Mouse (Mus musculus) erythroid progenitor cell, adult 5-6 weeks (primary cell): ENCODE data around the gene Xlr4a. TPM values are rescaled to one million over a fixed set of nuclear protein-coding genes. Genes with fewer than 3 reads are reported as not detected.
"Not testable (repeated sequence)": the region's sequence is repeated elsewhere in the genome, so short reads cannot be mapped to it uniquely, and the experiment has no call there.

Experiments
- ATAC-seq: replicated peaks from 2 replicates; pipeline ENCODE4 v1.8.0; 2016; ENCODE audit warnings: moderate number of reproducible peaks, mild to moderate bottlenecking, moderate TSS enrichment, inconsistent platforms; ENCODE audit not compliant: poor library complexity, low FRiP score, severe bottlenecking
- total RNA-seq, 2 experiments: library from RNA; stranded (forward) in 1 of 2; stranded (reverse) in 1 of 2; fragments of 150-400 nt in 1 of 2; fragments of 186-747, 209-891 nt in 1 of 2; gene quantifications; 2 replicates each; pipeline versions ENCODE4 v1.2.3 to v1.2.4; 2015 to 2017; ENCODE audit warnings: low replicate concordance in 2 of 2

Gene Xlr4a
- total RNA-seq (2015; ENCODE audit: low replicate concordance) (2.9 and 12.2 TPM in 2 replicates), total RNA-seq (2017; ENCODE audit: low replicate concordance) (2.3 TPM in 1 of 2 replicates, not detected in the other)

GRCm38 (mm10) chrX:73082267-73083055 is at the start of gene Xlr4a:
TSS of gene Xlr4a (minus strand) at chrX:73082478.
- not testable (repeated sequence) for ATAC-seq

DNA sequence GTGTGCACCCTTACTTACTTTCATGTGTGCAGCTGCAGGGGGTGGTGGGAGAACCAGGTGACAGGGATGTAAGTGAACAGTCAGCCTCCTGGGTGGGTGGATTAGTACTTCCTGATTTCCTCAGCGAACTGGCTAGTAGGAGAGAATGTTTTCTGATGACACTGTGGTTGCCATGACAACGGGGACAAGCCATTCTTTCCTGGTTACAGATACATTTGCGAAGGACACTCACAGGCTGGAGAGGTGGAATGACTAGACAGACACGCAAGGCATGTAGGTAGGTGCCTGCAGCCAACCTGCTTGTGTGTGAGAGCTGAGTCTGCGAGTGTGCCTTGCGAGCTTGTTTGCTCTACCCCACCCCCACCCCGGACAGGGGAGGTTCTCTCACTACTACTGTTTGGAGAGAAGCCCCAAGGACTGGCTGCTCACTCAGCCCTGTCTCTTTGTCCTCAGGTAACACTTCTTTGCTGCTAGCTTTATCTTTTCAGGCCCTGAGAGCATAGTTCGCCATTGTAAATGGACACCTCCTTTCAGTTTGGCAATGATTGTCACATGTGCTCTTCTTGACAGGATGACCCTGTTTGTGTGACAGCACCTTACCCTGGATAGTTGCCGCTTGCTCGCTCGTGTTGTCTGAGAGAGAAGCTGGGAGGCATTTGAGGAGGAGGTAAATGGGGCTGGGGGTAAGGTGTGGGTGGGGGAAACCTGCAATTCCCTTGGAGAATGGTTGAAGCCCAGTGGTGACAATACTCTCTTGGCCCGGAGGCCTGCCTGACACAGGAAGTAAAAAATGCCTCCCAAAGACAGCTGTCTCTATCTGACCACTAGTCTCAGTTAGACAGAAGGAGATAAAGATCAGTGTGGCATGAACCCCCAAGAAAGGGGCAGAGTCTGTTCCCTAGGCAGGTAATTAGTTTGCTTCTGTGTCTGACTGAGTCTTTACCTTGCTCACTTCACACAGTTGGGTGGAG is 40.9 kb upstream of the Xlr4a start:
- not testable (repeated sequence) for ATAC-seq

- not testable (repeated sequence) for ATAC-seq
Measured at GRCm38 (mm10) chrX:73116747-73117146, 34.5 kb upstream of the Xlr4a start, which contains the start of gene Gm14685. TSS of gene Gm14685 (plus strand) at chrX:73117047.

DNA sequence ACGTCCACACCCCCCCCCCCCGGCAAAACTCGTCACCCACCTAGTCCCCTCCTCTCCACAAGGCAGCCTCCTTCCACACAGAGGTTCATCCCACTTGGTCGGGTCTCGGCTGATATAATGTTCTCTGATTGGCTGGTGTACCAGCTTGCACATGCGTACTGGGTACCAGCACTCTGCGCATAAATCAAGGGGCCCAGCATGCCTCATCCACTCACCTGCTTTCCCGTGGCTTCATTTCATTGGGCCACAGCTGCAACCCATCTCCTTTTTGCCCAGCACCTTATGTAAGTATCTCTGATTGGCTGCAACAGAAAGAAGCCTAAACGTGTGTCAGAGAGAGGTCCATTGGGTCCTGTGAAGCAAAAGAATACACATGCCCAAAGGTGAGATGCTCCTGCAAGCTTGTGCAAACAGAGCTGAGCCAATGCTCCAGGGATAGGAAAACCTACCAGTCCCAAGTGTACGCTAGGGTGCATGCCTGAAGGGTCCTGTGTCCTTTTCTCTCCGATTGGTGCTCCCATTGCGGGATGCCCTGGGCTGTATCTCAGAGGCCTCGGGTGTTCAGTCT is 14.7 kb upstream of the Xlr4a start, which contains the start of gene Xlr3a:
Xlr3a (minus strand) TSS at position 155 of the 568 bp plus-strand sequence.
- ATAC-seq = not testable (repeated sequence)

GRCm38 (mm10) chrX:73066765-73067312 is 15.4 kb downstream of the Xlr4a start:
- not testable (repeated sequence) for ATAC-seq

GRCm38 (mm10) chrX:73064415-73064793 is 17.9 kb downstream of the Xlr4a start, which contains the start of gene Pnma3:
TSS of gene Pnma3 (plus strand) at chrX:73064787.
- ATAC-seq = no peak

DNA sequence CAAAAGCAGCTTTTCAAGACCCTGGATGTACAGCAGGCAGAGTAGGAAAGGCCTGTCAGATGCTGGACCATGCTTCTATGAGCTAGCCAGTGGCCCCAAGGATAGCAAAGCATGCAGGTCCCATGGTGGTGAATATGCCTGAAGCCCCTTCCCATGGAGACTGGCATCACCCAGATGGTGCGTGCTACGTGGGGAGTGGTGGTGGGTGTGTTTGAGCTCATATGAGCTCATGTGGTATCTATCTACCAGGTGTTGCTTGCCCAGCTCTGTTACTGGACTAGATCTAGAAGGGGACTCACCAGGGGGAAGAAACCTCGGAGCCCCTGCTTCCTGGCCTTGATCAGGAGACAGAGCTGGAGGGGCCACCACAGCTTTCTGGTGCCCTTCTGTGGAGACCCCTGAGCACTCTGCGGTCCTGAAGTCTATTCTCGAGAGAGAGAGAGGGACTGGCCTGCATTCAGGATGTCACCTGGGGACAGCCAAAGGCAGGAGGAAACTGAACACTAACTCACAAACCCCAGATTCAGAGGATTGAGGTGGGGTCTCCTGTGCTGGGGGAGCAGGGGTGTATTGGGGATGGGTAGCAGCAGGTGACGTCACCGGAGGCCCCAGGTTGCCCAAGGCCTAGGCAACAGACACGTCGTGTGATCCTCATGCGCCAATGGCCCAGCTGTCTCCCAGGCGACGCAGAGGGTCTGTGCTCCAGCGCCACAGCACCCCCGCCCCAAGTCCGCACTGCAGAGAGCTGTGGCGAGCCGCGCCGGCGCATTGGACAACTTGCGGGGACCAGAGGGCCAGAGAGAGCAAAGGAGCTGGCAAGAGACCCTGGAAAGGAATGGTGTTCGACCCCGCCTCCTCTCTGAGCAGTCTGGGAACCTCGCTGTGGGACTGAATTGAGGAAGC is 18.5 kb downstream of the Xlr4a start:
- no peak for ATAC-seq

DNA sequence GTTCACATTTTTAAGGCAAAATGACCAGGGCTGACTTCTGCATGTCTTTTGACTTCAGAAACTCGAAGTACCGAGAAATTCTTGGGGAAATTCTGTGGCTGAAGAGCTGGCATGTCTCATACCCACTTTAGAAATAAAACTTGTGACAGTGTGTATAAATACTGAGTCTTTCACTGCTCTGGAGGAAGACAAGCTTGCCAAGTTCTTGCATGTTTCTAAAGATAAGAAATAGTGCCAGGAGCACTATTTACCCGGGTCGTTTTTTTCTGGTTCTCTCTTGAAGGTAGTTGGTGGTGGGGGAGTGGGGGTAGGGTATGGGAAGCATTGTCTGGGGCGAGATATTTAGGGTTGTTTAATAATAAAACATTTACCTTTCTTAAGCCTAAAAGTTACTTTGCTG is 20.0 kb downstream of the Xlr4a start:
- no peak for ATAC-seq

GRCm38 (mm10) chrX:73061528-73061927 is 20.8 kb downstream of the Xlr4a start:
- ATAC-seq = no peak

- peak; percentile 80 for ATAC-seq
Measured at GRCm38 (mm10) chrX:73053860-73054563, 28.3 kb downstream of the Xlr4a start.

GRCm38 (mm10) chrX:73039666-73040065 is 42.6 kb downstream of the Xlr4a start:
- ATAC-seq = no peak

- ATAC-seq = no peak
Measured at GRCm38 (mm10) chrX:73038831-73039230, 43.4 kb downstream of the Xlr4a start.

GRCm38 (mm10) chrX:73037003-73037402 is 45.3 kb downstream of the Xlr4a start, which contains the start of gene Pnma5:
TSS of gene Pnma5 (minus strand) at chrX:73037103.
- no peak for ATAC-seq

Other genes starting within 250 kb of the Xlr4a start
- 13.0 and 23.5 TPM in 2 replicates for gene Cetn2, start 164.1 kb downstream of the Xlr4a start, total RNA-seq (2015; ENCODE audit: low replicate concordance)
- gene Cetn2, start 164.1 kb downstream of the Xlr4a start, total RNA-seq (2017; ENCODE audit: low replicate concordance) = 20.4 and 26.8 TPM in 2 replicates
- gene Nsdhl, start 163.9 kb downstream of the Xlr4a start, total RNA-seq (2015; ENCODE audit: low replicate concordance) = 14.3 and 17.7 TPM in 2 replicates
- 10.8 and 16.8 TPM in 2 replicates for gene Nsdhl, start 163.9 kb downstream of the Xlr4a start, total RNA-seq (2017; ENCODE audit: low replicate concordance)
- gene Zfp185, start 95.1 kb downstream of the Xlr4a start, total RNA-seq (2015; ENCODE audit: low replicate concordance) = not detected in 2 replicates
- not detected in 2 replicates for gene Zfp185, start 95.1 kb downstream of the Xlr4a start, total RNA-seq (2017; ENCODE audit: low replicate concordance)
- gene Pnma5, start 45.4 kb downstream of the Xlr4a start, total RNA-seq (2015; ENCODE audit: low replicate concordance) = not detected in 2 replicates
- gene Pnma5, start 45.4 kb downstream of the Xlr4a start, total RNA-seq (2017; ENCODE audit: low replicate concordance) = not detected in 2 replicates
- not detected in 2 replicates for gene Pnma3, start 17.7 kb downstream of the Xlr4a start, total RNA-seq (2015; ENCODE audit: low replicate concordance)
- gene Pnma3, start 17.7 kb downstream of the Xlr4a start, total RNA-seq (2017; ENCODE audit: low replicate concordance) = not detected in 2 replicates
- not detected in 2 replicates for gene Xlr3a, start 14.6 kb upstream of the Xlr4a start, total RNA-seq (2015; ENCODE audit: low replicate concordance)
- not detected in 2 replicates for gene Xlr3a, start 14.6 kb upstream of the Xlr4a start, total RNA-seq (2017; ENCODE audit: low replicate concordance)
- not detected in 2 replicates for gene Gm14685, start 34.6 kb upstream of the Xlr4a start, total RNA-seq (2015; ENCODE audit: low replicate concordance)
- gene Gm14685, start 34.6 kb upstream of the Xlr4a start, total RNA-seq (2017; ENCODE audit: low replicate concordance) = not detected in 2 replicates
- not detected in 2 replicates for gene Xlr5b, start 66.3 kb upstream of the Xlr4a start, total RNA-seq (2015; ENCODE audit: low replicate concordance)
- not detected in 2 replicates for gene Xlr5b, start 66.3 kb upstream of the Xlr4a start, total RNA-seq (2017; ENCODE audit: low replicate concordance)
- not detected in 2 replicates for gene DXBay18, start 67.0 kb upstream of the Xlr4a start, total RNA-seq (2015; ENCODE audit: low replicate concordance)
- not detected in 2 replicates for gene DXBay18, start 67.0 kb upstream of the Xlr4a start, total RNA-seq (2017; ENCODE audit: low replicate concordance)
- gene Spin2d, start 94.5 kb upstream of the Xlr4a start, total RNA-seq (2015; ENCODE audit: low replicate concordance) = not detected in 2 replicates
- not detected in 2 replicates for gene Spin2d, start 94.5 kb upstream of the Xlr4a start, total RNA-seq (2017; ENCODE audit: low replicate concordance)
- gene Xlr3b, start 109.7 kb upstream of the Xlr4a start, total RNA-seq (2015; ENCODE audit: low replicate concordance) = not detected in 2 replicates
- 1.4 TPM in 1 of 2 replicates, not detected in the other for gene Xlr3b, start 109.7 kb upstream of the Xlr4a start, total RNA-seq (2017; ENCODE audit: low replicate concordance)
- 2.9 and 10.8 TPM in 2 replicates for gene Xlr4b, start 131.9 kb upstream of the Xlr4a start, total RNA-seq (2015; ENCODE audit: low replicate concordance)
- 5.5 TPM in 1 of 2 replicates, not detected in the other for gene Xlr4b, start 131.9 kb upstream of the Xlr4a start, total RNA-seq (2017; ENCODE audit: low replicate concordance)
- gene F8a, start 145.8 kb upstream of the Xlr4a start, total RNA-seq (2015; ENCODE audit: low replicate concordance) = 1.7 and 1.8 TPM in 2 replicates
- gene F8a, start 145.8 kb upstream of the Xlr4a start, total RNA-seq (2017; ENCODE audit: low replicate concordance) = 1.3 TPM in 2 replicates
- 7.1 TPM in 1 of 2 replicates, not detected in the other for gene Xlr4c, start 160.7 kb upstream of the Xlr4a start, total RNA-seq (2015; ENCODE audit: low replicate concordance)
- 14.4 TPM in 1 of 2 replicates, not detected in the other for gene Xlr4c, start 160.7 kb upstream of the Xlr4a start, total RNA-seq (2017; ENCODE audit: low replicate concordance)
- not detected in 2 replicates for gene Xlr3c, start 182.9 kb upstream of the Xlr4a start, total RNA-seq (2015; ENCODE audit: low replicate concordance)
- gene Xlr3c, start 182.9 kb upstream of the Xlr4a start, total RNA-seq (2017; ENCODE audit: low replicate concordance) = not detected in 2 replicates
- not detected in 2 replicates for gene Xlr5a, start 210.5 kb upstream of the Xlr4a start, total RNA-seq (2015; ENCODE audit: low replicate concordance)
- not detected in 2 replicates for gene Xlr5a, start 210.5 kb upstream of the Xlr4a start, total RNA-seq (2017; ENCODE audit: low replicate concordance)
- gene Xlr5c, start 210.5 kb upstream of the Xlr4a start, total RNA-seq (2015; ENCODE audit: low replicate concordance) = not detected in 2 replicates
- not detected in 2 replicates for gene Xlr5c, start 210.5 kb upstream of the Xlr4a start, total RNA-seq (2017; ENCODE audit: low replicate concordance)